Mouse (Mus musculus): ENCODE data around the gene Grik3.

GRCm38 (mm10) chr4:125702607-125703309, 212.3 kb downstream of the Grik3 start:
- TF ChIP-seq CTCF (IDR thresholded peaks at IDR 0.05; ENCODE audit: low read depth), result no peak
- TF ChIP-seq EP300 (IDR thresholded peaks at IDR 0.05; ENCODE audit: low read depth), result no peak
